Mouse (Mus musculus): Measurements from ENCODE around the gene Lbx1. TPM values are rescaled to one million over a fixed set of nuclear protein-coding genes. Genes with fewer than 3 reads are reported as not detected.

Lbx1 gene
- polyA plus RNA-seq, 1 experiment, result 0.09 TPM

- Histone ChIP-seq H3K4me3 (replicated peaks; ENCODE audit: extremely low read depth, low read depth, low read length) (no peak overlapping the region), H3K4me1 (ENCODE audit: control insufficient read depth, insufficient read depth, low read length) (peaks cover 10% of the 10 kb centered on the region; the same call in 1 of the 2 replicates)
- WGBS, result 2% methylated on average over 53 of the region's 53 CpGs
- TF ChIP-seq POLR2A (IDR thresholded peaks at IDR 0.05; ENCODE audit: borderline replicate concordance, extremely low read depth, low read depth, low read length) (no peak), CTCF (IDR thresholded peaks at IDR 0.05; ENCODE audit: insufficient read depth, low read length) (no peak)
- no peak for DNase-seq
Measured at GRCm38 (mm10) chr19:45235331-45235741, 276 bp downstream of the Lbx1 start.

- H3K4me1 ChIP-seq (ENCODE audit: control insufficient read depth, insufficient read depth, low read length), result peaks cover 15% of the 10 kb centered on the region
- no peak for DNase-seq
- 2% methylated on average over 42 of the region's 42 CpGs for WGBS
- TF ChIP-seq POLR2A (IDR thresholded peaks at IDR 0.05; ENCODE audit: borderline replicate concordance, extremely low read depth, low read depth, low read length) (no peak), CTCF (IDR thresholded peaks at IDR 0.05; ENCODE audit: insufficient read depth, low read length) (no peak)
- no peak overlapping the region for H3K4me3 ChIP-seq (replicated peaks; ENCODE audit: extremely low read depth, low read depth, low read length)
Measured at GRCm38 (mm10) chr19:45234771-45235231, 811 bp downstream of the Lbx1 start.

- DNase-seq, result no peak
- no peak overlapping the region for H3K4me3 ChIP-seq (replicated peaks; ENCODE audit: extremely low read depth, low read depth, low read length)
- no peak for TF ChIP-seq CTCF (IDR thresholded peaks at IDR 0.05; ENCODE audit: insufficient read depth, low read length)
- no peak for TF ChIP-seq POLR2A (IDR thresholded peaks at IDR 0.05; ENCODE audit: borderline replicate concordance, extremely low read depth, low read depth, low read length)
- H3K4me1 ChIP-seq (ENCODE audit: control insufficient read depth, insufficient read depth, low read length), result peaks cover 20% of the 10 kb centered on the region
- WGBS, result 5% methylated on average over 22 of the region's 22 CpGs
Measured at GRCm38 (mm10) chr19:45234191-45234770, 1.3 kb downstream of the Lbx1 start.

DNA sequence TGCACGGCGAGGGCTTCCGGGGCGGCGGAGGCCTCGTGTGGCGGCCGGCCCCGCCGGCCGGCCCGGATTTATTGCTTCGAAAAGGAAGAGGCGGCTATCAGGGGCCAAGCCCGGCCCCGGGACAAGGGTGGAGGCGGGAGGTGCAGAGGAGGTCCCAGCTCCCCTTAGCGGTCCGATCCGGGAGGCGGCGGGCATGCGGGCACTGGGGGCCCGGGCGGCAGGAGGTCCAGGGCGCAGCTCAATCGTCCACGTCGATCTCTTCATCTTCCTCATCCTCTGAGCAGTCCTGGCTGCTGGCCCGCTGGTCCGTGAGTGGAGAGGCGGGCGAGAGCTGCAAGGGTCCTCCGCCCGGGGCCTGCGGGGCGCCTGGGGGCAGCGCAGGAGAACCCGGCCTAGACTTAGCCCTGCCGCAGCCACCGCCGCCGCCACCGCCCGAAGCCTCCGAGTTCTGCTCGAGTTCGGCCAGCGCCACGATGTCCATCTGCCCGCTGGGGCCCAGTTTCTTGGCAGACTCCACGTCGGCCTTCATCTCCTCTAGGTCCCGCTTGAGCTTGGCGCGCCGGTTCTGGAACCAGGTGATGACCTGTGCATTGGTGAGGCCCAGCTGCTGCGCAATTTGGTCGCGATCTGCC, 2.0 kb downstream of the Lbx1 start:
- 3% methylated on average over 43 of the region's 60 CpGs for WGBS
- TF ChIP-seq CTCF (IDR thresholded peaks at IDR 0.05; ENCODE audit: insufficient read depth, low read length) (no peak), POLR2A (IDR thresholded peaks at IDR 0.05; ENCODE audit: borderline replicate concordance, extremely low read depth, low read depth, low read length) (no peak)
- peaks cover 20% of the 10 kb centered on the region for H3K4me1 ChIP-seq (ENCODE audit: control insufficient read depth, insufficient read depth, low read length)
- no peak overlapping the region for H3K4me3 ChIP-seq (replicated peaks; ENCODE audit: extremely low read depth, low read depth, low read length)
- DNase-seq, result no peak

DNA sequence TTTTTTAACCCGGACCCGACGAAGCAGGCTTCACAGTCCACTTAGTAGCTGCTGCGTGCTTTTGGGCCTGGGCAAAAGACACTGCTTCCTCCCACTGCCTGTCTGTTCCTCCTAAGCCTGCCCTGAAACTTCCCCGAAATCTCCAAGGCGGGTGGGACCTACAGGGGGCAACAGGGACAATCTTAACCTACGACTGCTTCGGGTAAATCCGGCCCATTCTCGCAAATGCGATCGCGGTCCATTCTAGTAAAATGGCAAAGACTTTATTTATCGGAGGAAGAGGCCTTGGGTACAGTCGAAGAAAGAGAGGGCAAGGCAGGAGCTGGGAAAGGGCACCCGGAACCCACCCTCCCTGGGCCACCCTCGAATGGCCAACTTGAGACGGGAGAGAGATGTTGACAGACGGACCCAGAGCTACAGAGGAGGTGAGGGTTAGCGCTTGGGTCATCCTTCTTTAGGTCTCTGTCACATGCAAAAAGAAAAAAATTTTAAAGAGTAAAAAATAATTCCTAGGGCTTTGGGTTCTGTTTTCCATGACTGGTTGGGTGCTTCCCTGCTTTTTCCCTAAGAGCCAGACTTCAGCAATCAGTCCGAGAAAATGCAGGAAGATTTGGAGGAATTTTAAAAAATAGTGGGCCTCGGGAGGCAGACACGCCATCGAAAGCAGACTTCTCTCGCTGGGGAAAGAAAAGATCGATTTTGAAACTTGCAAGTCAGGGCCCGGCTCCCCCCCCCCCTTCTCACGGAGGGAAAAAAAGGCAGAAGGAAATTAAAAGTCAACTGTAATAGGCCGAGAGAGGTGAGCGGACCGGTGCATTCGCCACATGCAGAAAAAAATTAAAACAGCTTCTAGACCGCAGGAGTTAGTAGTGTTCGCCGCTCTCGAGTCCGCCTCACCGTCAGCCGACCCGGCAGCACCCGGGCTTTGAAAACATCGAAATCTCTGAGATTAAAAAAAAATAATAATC, 2.9 kb downstream of the Lbx1 start:
- Histone ChIP-seq H3K4me1 (ENCODE audit: control insufficient read depth, insufficient read depth, low read length) (peaks cover 20% of the 10 kb centered on the region), H3K4me3 (replicated peaks; ENCODE audit: extremely low read depth, low read depth, low read length) (no peak overlapping the region)
- WGBS, result 5% methylated on average over 42 of the region's 42 CpGs
- no peak for DNase-seq
- TF ChIP-seq POLR2A (IDR thresholded peaks at IDR 0.05; ENCODE audit: borderline replicate concordance, extremely low read depth, low read depth, low read length) (no peak), CTCF (IDR thresholded peaks at IDR 0.05; ENCODE audit: insufficient read depth, low read length) (no peak)

GRCm38 (mm10) chr19:45232036-45232410, 3.6 kb downstream of the Lbx1 start:
- TF ChIP-seq POLR2A (IDR thresholded peaks at IDR 0.05; ENCODE audit: borderline replicate concordance, extremely low read depth, low read depth, low read length), result no peak
- no peak for TF ChIP-seq CTCF (IDR thresholded peaks at IDR 0.05; ENCODE audit: insufficient read depth, low read length)
- Histone ChIP-seq H3K4me1 (ENCODE audit: control insufficient read depth, insufficient read depth, low read length) (peaks cover 20% of the 10 kb centered on the region), H3K4me3 (replicated peaks; ENCODE audit: extremely low read depth, low read depth, low read length) (no peak overlapping the region)
- no peak for DNase-seq
- 4% methylated on average over 14 of the region's 14 CpGs for WGBS

GRCm38 (mm10) chr19:45231383-45232035, 4.1 kb downstream of the Lbx1 start:
- WGBS, result 4% methylated on average over 43 of the region's 44 CpGs
- DNase-seq, result no peak
- no peak overlapping the region for H3K4me3 ChIP-seq (replicated peaks; ENCODE audit: extremely low read depth, low read depth, low read length)
- H3K4me1 ChIP-seq (ENCODE audit: control insufficient read depth, insufficient read depth, low read length), result peaks cover 20% of the 10 kb centered on the region
- TF ChIP-seq POLR2A (IDR thresholded peaks at IDR 0.05; ENCODE audit: borderline replicate concordance, extremely low read depth, low read depth, low read length), result no peak
- no peak for TF ChIP-seq CTCF (IDR thresholded peaks at IDR 0.05; ENCODE audit: insufficient read depth, low read length)

GRCm38 (mm10) chr19:45230848-45231382, 4.7 kb downstream of the Lbx1 start:
- no peak for DNase-seq
- H3K4me3 ChIP-seq (replicated peaks; ENCODE audit: extremely low read depth, low read depth, low read length), result no peak overlapping the region
- TF ChIP-seq CTCF (IDR thresholded peaks at IDR 0.05; ENCODE audit: insufficient read depth, low read length) (no peak), POLR2A (IDR thresholded peaks at IDR 0.05; ENCODE audit: borderline replicate concordance, extremely low read depth, low read depth, low read length) (no peak)
- 4% methylated on average over 45 of the region's 51 CpGs for WGBS
- H3K4me1 ChIP-seq (ENCODE audit: control insufficient read depth, insufficient read depth, low read length), result peaks cover 20% of the 10 kb centered on the region

- WGBS, result 6% methylated on average over 20 of the region's 20 CpGs
- TF ChIP-seq POLR2A (IDR thresholded peaks at IDR 0.05; ENCODE audit: borderline replicate concordance, extremely low read depth, low read depth, low read length), result no peak
- TF ChIP-seq CTCF (IDR thresholded peaks at IDR 0.05; ENCODE audit: insufficient read depth, low read length), result no peak
- DNase-seq, result no peak
- Histone ChIP-seq H3K4me1 (ENCODE audit: control insufficient read depth, insufficient read depth, low read length) (peaks cover 18% of the 10 kb centered on the region), H3K4me3 (replicated peaks; ENCODE audit: extremely low read depth, low read depth, low read length) (no peak overlapping the region)
Measured at GRCm38 (mm10) chr19:45230201-45230611, 5.4 kb downstream of the Lbx1 start.

Measured in lung, adult 2 months (tissue).